Mouse (Mus musculus) ES-Bruce4 (cell line): ENCODE results near the gene Shbg.
A peak's percentile ranks its signal among the peaks of the same experiment; 100 is the strongest.

ENCODE experiments used
- CTCF ChIP-seq: IDR thresholded peaks from one replicate; pipeline ENCODE4 v1.8.1; 2011; ENCODE audit warnings: low read depth, low read length
- EP300 ChIP-seq: IDR thresholded peaks from 2 replicates; pipeline ENCODE4 v1.6.1; 2011; ENCODE audit warnings: low read depth, low read length; ENCODE audit not compliant: insufficient read depth
- POLR2A ChIP-seq: IDR thresholded peaks from one replicate; pipeline ENCODE4 v1.8.1; 2011; ENCODE audit warnings: low read length; ENCODE audit not compliant: insufficient read depth

- TF ChIP-seq CTCF (peak; percentile 6), POLR2A (peak; percentile 57), EP300 (0 out of 2 replicates have a peak, but pooled peaks have one; percentile 53)
Observed at GRCm38 (mm10) chr11:69662213-69662966, 44.7 kb upstream of the Shbg start, which contains the start of gene Mpdu1.
